Mouse (Mus musculus) ES-Bruce4 (cell line): ENCODE results near the gene Actr6.

Experiments used
- CTCF ChIP-seq: IDR thresholded peaks from one replicate; pipeline ENCODE4 v1.8.1; 2011; ENCODE audit warnings: low read depth, low read length
- EP300 ChIP-seq: IDR thresholded peaks from 2 replicates; pipeline ENCODE4 v1.6.1; 2011; ENCODE audit warnings: low read depth, low read length; ENCODE audit not compliant: insufficient read depth

- TF ChIP-seq CTCF (no peak), EP300 (no peak)
Observed at GRCm38 (mm10) chr10:89745666-89746020, 13.5 kb upstream of the Actr6 start.
